Mouse (Mus musculus): ENCODE data around the gene Pdlim5.

GRCm38 (mm10) chr3:142339440-142340251 lies 55.9 kb downstream of the Pdlim5 start:
- TF ChIP-seq CTCF (IDR thresholded peaks at IDR 0.05; ENCODE audit: low read depth): no peak
- TF ChIP-seq EP300 (IDR thresholded peaks at IDR 0.05; ENCODE audit: low read depth): no peak

All from liver, postnatal 0 days (tissue).